Mouse (Mus musculus) liver, embryonic 16.5 days (tissue): ENCODE data around the gene Akr1c19. TPM values are rescaled to one million over a fixed set of nuclear protein-coding genes. Genes with fewer than 3 reads are reported as not detected.

Experiments
- ATAC-seq: fragments of 200-750 bp; cut with Nextera tagmentation; 2 replicates; pipeline ENCODE4 v1.8.0; 2017; ENCODE audit warnings: low read depth, mild to moderate bottlenecking, moderate number of reproducible peaks, moderate library complexity
- H3K27ac ChIP-seq: fragments of 300-500 bp; sonication (generic); 2 replicates; pipeline ENCODE4 v1.5.1; 2014; ENCODE audit warnings: mild to moderate bottlenecking, low read length
- H3K27me3 ChIP-seq: fragments of 300-500 bp; sonication (generic); 2 replicates; pipeline ENCODE4 v1.6.1; 2014; ENCODE audit warnings: low read depth, low read length, mixed read lengths; ENCODE audit not compliant: control insufficient read depth, insufficient read depth
- H3K36me3 ChIP-seq: fragments of 300-500 bp; sonication (generic); 2 replicates; pipeline ENCODE4 v1.6.1; 2014; ENCODE audit warnings: mild to moderate bottlenecking; ENCODE audit not compliant: control insufficient read depth, insufficient read depth
- H3K4me1 ChIP-seq: fragments of 300-500 bp; sonication (generic); 2 replicates; pipeline ENCODE4 v1.6.1; 2014; ENCODE audit warnings: low read depth, low read length, mixed read lengths; ENCODE audit not compliant: control insufficient read depth
- H3K4me2 ChIP-seq: fragments of 300-500 bp; sonication (generic); 2 replicates; pipeline ENCODE4 v1.6.1; 2014; ENCODE audit warnings: low read depth, low read length, mixed read lengths
- H3K4me3 ChIP-seq: fragments of 300-500 bp; sonication (generic); 2 replicates; pipeline ENCODE4 v1.5.1; 2014; ENCODE audit warnings: low read depth, mild to moderate bottlenecking, low read length
- H3K9ac ChIP-seq: fragments of 300-500 bp; sonication (generic); 2 replicates; pipeline ENCODE4 v1.6.1; 2014; ENCODE audit warnings: low read depth, low read length
- H3K9me3 ChIP-seq: fragments of 300-500 bp; sonication (generic); replicated peaks from 2 replicates; pipeline ENCODE4 v1.6.1; 2016; ENCODE audit warnings: low read length; ENCODE audit not compliant: control insufficient read depth
- WGBS: fragments of 180-500 bp; shearing (Covaris S2); extraction: QIAGEN DNeasy Blood & Tissue Kit; methylation state at CpG from one replicate; pipeline ENCODE4 v1.1.7; 2014; ENCODE audit not compliant: insufficient replicate concordance; 5-methylcytosine and 5-hydroxymethylcytosine counted together
- polyA plus RNA-seq: library from polyadenylated mRNA; unstranded; fragments of >200 nt; fragmentation: Nextera tagmentation; extraction: Ambion mirVana; gene quantifications from 2 replicates; pipeline ENCODE4 v1.2.1, GENCODE M21; 2015

The Akr1c19 gene
- polyA plus RNA-seq, 1 experiment from 2014 or later: 55.0 TPM

- Histone ChIP-seq H3K9ac (no peak overlapping the region), H3K4me3 (no peak overlapping the region), H3K27me3 (no peaks in the 10 kb centered on the region), H3K4me2 (no peak overlapping the region), H3K36me3 (no peaks in the 10 kb centered on the region), H3K4me1 (no peaks in the 10 kb centered on the region), H3K27ac (no peak overlapping the region), H3K9me3 (no peaks in the 10 kb centered on the region)
- ATAC-seq: no peak
- 75% methylated on average over 4 of the region's 4 CpGs for WGBS
Observed at GRCm38 (mm10) chr13:4296991-4297390, 68.5 kb downstream of the Akr1c19 start.

Other genes starting within 250 kb of the Akr1c19 start
- gene Akr1c14, start 179.7 kb upstream of the Akr1c19 start, polyA plus RNA-seq: 12.4 and 16.4 TPM in 2 replicates
- gene Akr1c18, start 78.0 kb upstream of the Akr1c19 start, polyA plus RNA-seq: 0.92 and 1.1 TPM in 2 replicates
- gene Akr1c13, start 37.5 kb upstream of the Akr1c19 start, polyA plus RNA-seq: 51.7 and 57.5 TPM in 2 replicates
- gene Akr1c12, start 50.7 kb downstream of the Akr1c19 start, polyA plus RNA-seq: 19.6 and 21.0 TPM in 2 replicates
- gene Akr1c6, start 205.6 kb downstream of the Akr1c19 start, polyA plus RNA-seq: 4.5 and 5.7 TPM in 2 replicates